Mouse (Mus musculus): Measurements from ENCODE around the gene Rora.

The Rora gene

DNA sequence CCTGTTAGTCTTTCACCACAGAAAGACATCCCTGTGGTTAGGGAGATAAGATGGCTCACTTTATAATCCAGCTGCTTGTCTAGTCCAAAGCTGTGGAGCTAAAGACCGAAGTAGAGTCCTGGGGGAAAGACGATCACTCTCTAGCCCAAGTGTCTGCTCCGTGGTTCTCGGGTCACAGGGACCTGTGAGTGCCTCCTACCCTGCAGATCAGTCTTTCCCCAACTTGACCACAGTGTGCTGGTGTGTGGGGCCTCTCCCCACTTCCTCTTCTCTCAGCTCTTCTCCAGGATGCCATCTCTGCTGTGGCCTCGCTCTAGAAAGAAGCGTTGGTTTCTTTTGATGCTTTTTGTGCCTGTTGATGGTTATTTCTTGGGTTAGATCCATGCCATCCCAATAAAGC is 682.5 kb downstream of the Rora start:
- no peak for DNase-seq (ENCODE audit: extremely low read depth, low read depth)

DNA sequence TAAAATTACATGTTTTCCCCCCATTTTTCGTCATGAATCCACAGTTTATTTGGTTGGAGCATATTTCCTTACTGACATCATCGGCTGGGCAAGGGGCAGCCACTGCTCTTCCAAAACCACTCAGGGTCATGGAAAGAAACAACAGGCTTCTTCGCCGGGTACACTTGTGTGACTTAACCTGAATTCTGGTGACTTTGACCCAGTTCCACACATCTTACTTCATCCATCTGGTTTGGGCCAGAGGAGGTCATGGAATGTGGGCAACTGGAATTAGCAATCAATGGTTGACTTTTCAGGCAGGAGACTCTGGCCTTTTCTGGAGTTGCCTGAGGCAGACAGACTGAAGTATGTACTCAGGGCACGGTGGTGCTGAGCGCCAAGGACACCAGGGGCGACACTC is 685.6 kb downstream of the Rora start:
- DNase-seq (ENCODE audit: extremely low read depth, low read depth): no peak

DNA sequence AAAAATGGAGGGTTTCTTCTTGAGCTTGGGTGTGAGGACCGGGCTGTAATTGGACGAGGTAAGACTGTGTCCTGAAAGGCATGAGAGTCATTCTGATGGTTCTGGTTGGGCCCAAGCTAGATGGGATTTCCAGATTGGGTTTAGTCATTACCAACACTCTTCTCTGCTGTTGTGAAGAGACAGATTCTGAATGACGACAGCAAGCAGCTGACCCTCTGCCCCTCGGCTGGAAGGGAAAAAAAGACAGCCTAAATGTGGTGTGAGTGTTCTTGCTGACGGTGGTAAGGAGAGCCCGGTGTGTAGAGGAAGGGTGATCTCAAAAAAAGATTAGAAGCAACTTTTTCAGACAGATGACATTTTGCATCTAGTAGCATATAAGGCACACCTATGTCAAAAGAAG is 686.2 kb downstream of the Rora start:
- no peak for DNase-seq (ENCODE audit: extremely low read depth, low read depth)

DNA sequence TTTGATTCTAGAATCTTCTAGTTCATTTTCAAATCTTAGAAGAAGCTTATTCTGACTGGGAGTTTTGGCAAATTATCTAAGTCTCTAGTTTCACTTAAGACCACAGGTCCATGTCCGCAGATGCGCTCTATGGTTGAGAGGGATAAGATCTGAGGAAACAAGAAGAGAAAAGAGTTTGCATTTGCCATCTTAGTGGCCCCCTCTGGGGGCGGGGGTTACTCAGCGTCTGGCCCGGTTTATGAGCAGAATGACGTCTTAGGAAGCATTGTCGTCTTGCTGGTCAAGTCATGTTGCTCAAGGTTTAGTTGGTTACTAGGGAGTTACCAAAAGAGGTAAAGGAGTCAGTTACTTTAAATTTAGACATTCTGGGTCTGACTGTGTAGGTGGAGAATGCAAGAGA is 686.8 kb downstream of the Rora start:
- DNase-seq (ENCODE audit: extremely low read depth, low read depth): no peak

DNA sequence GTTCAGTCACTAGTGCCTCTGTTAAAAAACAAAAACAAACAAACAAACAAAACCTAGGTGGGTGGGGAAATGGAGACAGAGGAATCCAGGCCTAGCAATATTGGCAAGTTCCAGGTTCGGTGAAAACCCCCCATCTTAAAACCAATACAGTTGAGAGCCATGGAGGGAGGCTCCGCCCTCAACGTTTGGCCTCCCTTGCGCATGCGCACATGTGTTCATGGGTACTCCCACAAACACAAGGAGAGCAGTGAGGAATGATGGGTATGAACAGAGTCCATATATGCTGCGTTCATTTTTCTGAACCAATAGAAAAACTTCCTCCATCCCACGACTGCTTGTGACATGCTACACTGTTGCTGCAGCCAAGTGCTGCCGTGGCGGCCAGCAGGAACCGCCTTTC is 690.3 kb downstream of the Rora start:
- no peak for DNase-seq (ENCODE audit: extremely low read depth, low read depth)

DNA sequence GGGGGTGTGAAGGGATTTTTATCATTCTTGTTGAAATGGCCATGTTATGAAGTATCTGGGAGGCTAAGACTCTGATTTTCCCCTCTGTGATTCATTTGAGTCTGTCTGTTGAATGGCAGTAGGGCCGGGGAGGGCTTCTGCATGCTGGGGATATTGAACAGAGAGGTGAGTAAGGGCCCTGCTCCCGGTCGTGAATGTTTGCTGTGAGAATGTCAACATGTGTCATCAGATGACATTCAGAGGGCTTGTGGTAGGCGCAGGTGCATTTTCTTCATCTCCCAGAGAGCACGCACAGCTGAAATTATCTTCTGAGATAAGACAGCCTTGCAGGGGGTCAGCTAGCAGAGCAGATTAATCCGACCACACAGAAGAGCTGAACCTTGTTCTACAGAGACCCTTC is 692.0 kb downstream of the Rora start:
- DNase-seq (ENCODE audit: extremely low read depth, low read depth): no peak

DNA sequence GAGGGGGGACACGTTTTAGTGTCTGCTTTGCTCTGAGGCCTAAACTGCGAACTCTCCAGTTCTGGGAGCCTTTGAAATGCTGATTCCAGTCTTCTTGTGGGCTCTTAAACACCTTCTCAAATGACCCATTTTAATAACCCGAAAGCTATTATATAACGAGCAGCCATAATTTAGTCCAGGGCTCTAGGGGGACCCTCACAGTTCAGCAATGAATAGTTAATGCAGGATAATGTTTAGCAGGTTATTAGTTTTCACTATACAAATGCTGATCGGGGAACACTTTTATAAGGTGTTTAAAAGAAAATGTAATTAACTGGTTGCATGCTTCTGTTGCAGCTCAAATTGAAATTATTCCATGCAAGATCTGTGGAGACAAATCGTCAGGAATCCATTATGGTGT is 694.2 kb downstream of the Rora start:
- no peak for DNase-seq (ENCODE audit: extremely low read depth, low read depth)

DNA sequence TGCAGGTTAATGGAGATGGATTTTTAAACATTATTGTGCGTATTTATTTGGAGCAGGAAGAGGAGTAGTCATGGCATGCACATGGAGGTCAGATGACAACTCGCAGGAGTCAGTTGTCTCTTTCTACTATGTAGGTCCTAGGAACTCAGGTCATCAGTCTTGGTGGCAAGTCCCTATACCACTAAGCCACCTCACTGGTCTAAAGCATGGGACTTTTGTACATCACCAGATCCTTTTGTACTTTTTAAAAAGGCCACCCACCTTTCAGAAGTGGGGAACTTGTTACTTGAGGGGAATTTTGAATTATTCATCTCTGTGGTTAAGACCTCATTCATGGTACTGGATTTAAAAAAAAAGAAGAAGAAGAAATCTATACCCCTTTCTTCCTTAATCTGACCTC is 696.0 kb downstream of the Rora start:
- no peak for DNase-seq (ENCODE audit: extremely low read depth, low read depth)

DNA sequence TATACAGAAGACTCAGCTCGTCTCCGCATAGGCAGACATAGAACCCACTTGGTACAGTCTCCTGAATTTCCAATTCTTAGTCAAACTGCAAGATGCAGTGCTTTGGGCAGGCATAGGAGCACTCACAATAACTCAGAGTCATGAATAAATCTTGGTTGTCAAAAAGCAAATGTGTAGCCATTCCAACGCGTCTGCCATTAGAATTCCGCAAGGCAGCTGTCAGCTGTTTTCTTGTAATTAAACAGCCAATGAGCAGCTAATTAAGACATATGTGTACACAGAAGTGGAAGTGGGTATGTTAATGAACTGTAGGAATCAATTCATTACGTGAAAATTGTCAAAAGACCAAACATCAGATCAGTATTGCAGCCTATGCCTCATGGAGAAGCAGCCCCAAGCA is 700.6 kb downstream of the Rora start:
- DNase-seq (ENCODE audit: extremely low read depth, low read depth): no peak

DNA sequence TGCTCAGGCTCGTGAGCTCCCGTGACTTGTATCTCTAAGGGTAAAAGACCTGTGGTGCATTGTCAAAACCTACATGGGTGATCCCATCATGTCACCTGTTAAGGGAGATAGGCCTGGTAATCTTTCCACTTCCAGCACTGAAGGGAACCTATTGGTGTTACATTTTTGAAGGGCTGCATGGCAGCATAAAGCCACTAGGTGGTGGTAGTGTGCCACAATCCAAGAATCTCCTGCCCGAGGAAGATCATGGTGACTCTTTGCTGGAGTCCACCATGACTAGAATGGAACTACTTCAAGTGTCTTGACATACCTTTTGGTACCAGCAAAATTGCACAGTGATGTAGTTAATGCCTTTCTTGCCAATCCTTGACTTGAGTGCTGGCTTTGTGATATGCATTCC is 704.2 kb downstream of the Rora start:
- DNase-seq (ENCODE audit: extremely low read depth, low read depth): peak; percentile 21

DNA sequence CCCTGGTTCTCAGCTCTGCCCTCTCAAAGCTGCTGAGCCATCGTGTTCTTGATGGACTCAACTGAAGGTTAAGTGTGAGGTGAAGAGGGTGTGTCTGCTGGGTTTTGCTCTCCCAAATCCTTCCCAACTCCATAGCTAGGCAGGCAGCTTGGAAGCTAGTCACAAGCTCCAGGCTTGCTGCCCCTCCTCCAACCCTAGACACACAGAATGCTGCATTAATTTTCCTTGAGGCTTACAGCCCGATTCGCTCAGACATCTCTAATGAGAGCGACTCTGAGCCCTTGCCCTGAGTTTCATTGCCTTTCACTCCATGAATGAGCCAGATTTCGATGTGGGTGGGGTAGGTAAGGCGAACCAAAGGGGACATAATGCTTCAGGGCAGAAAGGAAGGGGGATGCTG is 705.2 kb downstream of the Rora start:
- no peak for DNase-seq (ENCODE audit: extremely low read depth, low read depth)

DNA sequence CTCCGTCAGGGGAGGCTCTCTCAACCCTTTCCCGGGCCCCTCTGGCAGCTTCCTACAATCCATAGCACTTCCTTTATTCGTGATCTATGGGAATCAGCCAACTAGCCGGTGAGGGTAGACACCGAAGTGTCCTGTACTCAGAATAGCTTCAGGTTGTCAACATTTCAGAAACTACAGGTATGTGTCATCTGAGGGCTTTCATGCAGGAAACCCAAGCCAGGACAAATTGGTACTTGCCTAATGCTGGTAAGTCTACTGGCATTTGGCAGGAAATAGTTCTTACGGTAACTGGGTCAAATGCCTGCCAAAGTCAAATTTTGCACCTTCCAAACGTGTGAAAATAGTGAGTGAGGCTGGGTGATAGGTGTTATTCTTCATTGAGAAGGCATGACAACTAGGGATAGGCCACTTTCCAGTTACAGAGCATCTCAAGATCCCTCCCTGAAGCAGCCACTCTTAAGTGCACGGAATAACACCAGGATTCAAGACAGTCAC is 708.4 kb downstream of the Rora start:
- no peak for DNase-seq (ENCODE audit: extremely low read depth, low read depth)

DNA sequence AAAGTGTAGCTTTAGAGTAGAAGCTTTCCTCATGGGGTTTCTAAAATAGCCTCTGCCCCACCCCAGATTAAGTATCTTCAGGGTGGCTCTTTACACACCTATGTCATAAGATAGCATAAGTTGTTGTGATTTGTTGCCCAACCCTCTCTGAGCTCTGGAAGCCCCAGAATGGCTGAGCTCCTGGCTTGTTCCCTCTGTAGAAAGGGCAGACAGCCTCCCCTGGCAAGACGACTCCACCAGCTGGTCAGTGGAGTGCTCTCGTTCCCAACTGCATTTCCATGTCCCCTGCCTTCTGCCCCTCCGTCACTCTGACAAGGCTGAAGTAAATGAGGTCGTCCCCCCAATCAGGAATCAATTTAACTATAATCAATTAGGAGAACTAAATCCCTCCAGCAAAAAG is 709.2 kb downstream of the Rora start:
- no peak for DNase-seq (ENCODE audit: extremely low read depth, low read depth)

DNA sequence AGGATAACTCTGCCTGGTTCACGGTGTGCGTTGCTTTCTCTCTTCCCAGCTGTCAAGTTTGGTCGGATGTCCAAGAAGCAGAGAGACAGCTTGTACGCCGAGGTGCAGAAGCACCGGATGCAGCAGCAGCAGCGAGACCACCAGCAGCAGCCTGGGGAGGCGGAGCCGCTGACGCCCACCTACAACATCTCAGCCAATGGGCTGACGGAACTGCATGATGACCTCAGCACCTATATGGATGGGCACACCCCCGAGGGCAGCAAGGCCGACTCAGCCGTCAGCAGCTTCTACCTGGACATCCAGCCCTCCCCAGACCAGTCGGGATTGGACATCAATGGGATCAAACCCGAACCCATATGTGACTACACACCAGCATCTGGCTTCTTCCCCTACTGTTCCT is 710.5 kb downstream of the Rora start:
- no peak for DNase-seq (ENCODE audit: extremely low read depth, low read depth)

DNA sequence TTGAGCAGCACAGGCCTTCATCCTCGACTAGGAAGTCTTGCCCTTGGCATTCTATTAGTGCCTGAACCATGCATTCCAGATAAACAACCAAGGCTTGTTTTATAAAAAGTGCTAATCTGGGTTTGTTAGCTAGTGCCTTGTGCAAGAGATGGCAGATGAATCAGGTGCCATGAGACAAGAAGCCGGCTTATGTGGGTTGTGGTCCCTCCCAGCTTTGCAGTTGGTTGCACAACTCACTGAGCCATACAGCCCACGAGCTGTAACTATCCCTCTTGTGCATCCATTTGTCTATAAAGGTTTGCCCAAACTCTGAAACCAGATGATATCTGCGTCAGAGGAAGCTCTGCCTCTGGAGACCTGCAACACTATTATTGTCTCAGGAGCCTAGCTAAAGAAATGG is 713.5 kb downstream of the Rora start:
- no peak for DNase-seq (ENCODE audit: extremely low read depth, low read depth)

DNA sequence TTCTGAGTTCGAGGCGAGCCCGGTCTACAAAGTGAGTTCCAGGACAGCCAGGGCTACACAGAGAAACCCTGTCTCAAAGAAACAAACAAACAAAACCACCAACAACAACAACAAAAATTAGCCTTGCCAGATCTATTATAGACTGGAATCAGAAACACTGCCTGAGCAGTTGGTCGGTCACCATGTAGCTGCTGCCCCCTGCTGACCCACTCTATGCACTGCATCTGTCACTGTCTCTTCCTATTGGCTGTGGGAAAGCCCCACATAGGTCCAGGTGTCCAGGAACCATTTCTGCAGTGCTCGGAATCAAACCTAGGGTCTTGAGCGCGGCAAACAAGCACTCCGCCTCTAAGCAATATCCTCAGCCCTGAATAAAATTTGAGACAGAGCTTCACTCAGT is 714.5 kb downstream of the Rora start:
- no peak for DNase-seq (ENCODE audit: extremely low read depth, low read depth)

DNA sequence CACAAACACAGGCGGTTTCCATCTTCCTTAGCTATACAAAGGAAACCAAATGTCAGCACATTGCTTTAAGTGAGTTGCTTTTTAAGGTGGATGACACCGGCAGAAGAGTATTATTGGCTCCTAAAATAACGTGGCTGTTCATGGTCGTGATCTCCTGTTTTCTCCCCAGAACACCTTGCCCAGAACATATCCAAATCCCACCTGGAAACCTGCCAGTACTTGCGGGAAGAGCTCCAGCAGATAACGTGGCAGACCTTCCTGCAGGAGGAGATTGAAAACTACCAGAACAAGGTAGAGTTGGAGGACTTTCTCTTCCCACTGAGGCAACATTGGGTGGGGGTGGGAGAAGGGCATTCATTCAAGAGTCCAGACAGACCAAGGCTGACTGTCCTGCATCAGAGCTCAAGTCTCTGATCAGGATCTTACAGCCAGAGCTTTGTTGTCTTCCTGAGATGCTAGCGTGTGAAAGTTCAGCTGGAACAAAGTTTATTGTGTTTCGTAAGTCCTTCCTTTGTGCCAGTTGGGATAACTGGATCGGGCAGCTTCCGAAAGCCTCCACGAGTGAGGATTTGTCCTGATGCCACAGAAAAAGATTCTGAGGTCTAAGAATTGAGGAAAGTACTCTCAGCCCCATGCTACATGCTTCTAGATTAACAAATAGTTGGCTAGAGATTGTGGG is 717.6 kb downstream of the Rora start:
- DNase-seq (ENCODE audit: extremely low read depth, low read depth): no peak

DNA sequence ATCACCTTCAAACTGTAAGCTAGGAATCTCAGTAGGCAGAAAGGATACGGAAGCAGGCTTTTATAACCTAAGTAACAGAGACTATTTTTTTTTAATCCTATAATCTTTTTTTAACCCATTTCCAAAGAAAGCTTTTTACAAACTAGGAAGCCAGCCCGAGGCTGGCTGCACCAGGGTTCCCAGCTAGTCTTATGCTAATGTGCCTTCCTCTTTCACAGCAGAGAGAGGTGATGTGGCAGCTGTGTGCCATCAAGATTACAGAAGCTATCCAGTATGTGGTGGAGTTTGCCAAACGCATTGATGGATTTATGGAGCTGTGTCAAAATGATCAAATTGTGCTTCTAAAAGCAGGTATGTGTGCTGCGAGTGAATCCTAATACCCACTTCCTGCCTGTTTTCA is 719.3 kb downstream of the Rora start:
- DNase-seq (ENCODE audit: extremely low read depth, low read depth): no peak

DNA sequence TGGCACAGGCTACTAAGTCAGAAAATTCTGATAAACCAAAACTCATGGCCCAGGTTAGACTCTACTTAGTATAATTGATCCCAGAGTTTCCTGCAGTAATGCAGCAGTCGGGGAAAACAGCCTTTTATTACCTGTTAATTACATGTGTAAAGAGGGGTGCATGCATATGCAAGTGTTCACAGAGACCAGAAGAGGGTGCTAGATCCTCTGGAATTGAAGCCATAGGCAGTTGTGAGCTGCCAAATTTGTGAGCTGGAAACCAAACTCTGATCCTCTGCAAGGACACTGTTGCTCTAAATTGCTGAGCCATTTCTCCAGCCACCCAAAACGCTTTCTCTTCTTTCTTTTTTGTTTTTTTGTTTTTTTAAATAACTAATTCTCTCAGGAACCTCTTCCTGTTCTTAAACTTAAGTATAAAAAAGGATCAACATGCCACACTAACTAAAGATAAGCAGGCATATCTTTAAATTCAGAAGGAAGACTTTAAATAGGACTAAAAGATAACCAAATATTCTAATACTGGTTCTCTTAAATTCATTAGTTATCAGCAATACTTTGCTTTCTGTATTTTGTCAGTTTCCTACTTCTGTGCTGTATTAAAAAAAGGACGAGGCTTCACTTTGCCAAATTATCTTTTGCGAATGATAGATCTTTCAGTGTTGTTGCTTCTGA is 723.5 kb downstream of the Rora start:
- DNase-seq (ENCODE audit: extremely low read depth, low read depth): peak; percentile 36

DNA sequence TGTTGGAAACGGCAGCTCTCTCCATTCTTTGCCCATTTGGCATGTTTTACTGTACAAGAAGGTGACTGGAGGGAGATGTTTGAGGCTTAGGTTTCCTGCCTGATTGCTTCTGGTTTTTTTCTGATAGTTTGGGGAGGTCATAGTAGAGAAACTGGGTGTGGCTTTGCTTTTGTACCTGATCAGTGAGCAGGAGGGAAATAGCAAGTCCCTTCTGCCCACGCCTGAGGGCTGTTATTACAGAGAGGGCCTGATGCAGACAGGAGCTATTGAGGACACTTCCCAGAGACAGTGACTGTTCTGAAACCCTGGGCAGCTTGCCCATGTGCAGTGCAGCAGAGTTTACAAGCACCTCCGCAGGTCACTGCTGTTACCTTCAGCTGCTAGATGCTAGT is 724.1 kb downstream of the Rora start:
- no peak for DNase-seq (ENCODE audit: extremely low read depth, low read depth)

DNA sequence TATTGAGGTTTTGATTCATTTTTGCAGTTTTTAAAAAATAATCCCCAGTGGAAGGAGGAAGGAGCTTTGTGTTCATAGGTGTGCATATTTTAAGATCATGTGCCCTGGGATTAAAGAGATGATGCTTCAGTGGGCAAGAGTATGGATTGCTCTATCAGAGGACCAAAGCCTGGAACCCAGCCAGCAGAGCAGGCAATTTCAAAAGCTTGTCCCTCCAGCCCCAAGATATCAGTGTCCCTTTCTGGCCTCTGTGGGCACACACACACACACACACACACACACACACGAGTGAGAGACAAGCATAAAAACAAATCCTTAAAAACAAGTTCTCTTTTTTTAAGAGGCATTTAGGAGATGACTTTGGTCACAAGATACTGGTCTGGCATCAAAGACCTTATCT is 727.0 kb downstream of the Rora start:
- DNase-seq (ENCODE audit: extremely low read depth, low read depth): no peak

DNA sequence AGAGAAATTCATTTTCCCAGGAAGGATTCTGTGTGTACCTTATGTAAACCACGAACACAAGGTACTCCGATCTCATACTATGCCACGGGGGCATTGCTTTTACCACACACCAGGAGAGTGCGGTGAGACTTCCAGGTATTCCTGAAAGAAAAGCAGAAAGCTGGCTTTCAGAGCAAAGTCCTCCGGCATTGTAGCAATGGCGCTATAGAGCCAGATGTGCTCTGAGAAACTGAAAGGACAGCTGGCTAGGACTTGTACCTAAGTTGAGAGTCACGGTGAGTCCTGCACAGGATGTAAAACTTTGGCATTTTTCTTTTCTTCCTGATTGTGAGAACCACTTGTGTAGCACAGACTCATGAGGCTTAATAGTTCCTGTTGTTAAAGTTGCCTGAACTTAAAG is 728.2 kb downstream of the Rora start:
- no peak for DNase-seq (ENCODE audit: extremely low read depth, low read depth)

DNA sequence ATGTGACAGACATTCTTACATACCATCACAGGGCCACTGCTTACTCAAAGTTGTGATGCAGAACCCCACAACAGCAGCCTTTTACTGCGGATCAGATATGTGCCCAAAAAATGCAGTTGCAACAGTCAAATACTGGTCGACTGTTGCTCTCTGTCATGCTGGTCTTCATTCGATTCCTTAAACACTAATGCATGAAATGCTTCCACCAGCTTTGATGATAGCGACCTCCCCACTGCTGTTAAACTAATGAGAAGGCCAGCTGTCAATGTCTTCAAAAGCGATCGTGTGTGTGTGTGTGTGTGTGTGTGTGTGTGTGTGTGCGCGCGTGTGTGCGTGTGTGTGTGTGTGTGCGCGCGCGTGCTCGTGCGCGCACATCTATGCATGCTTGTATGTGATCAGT is 730.9 kb downstream of the Rora start:
- DNase-seq (ENCODE audit: extremely low read depth, low read depth): no peak
